Mouse (Mus musculus) bone marrow, adult 2 months (tissue): ENCODE data around the gene Hist1h4k. TPM values are rescaled to one million over a fixed set of nuclear protein-coding genes. Genes with fewer than 3 reads are reported as not detected.
A peak's percentile ranks its signal among the peaks of the same experiment; 100 is the strongest.
"Not testable (repeated sequence)": the region's sequence is repeated elsewhere in the genome, so short reads cannot be mapped to it uniquely, and the experiment has no call there.

ENCODE experiments used
- H3K27ac ChIP-seq: fragments of 200-500 bp; 2 replicates; pipeline ENCODE4 v1.5.1; 2012; ENCODE audit warnings: low read depth, mild to moderate bottlenecking, control low read depth, inconsistent platforms, low read length; ENCODE audit not compliant: control insufficient read depth, poor library complexity, insufficient read depth
- H3K4me1 ChIP-seq: fragments of 200-500 bp; 2 replicates; pipeline ENCODE4 v1.6.1; 2011; ENCODE audit warnings: low read length; ENCODE audit not compliant: control insufficient read depth, insufficient read depth
- H3K4me3 ChIP-seq: fragments of 200-500 bp; replicated peaks from 2 replicates; pipeline ENCODE3; 2011; ENCODE audit warnings: mild to moderate bottlenecking, low read depth, low read length, control low read depth; ENCODE audit not compliant: control insufficient read depth
- CTCF ChIP-seq: fragments of 200-500 bp; IDR thresholded peaks from 2 replicates; pipeline ENCODE4 v1.5.1; 2011; ENCODE audit warnings: low read length, control low read depth; ENCODE audit not compliant: control insufficient read depth, insufficient read depth
- POLR2A ChIP-seq: fragments of 200-500 bp; IDR thresholded peaks from 2 replicates; pipeline ENCODE4 v1.6.1; 2011; ENCODE audit warnings: low read depth, mild to moderate bottlenecking, control low read depth, low read length, borderline replicate concordance; ENCODE audit not compliant: control insufficient read depth
- WGBS: fragments of 180-500 bp; shearing (Covaris S2); methylation state at CpG from one replicate; pipeline ENCODE4 v1.1.7; 2018; 5-methylcytosine and 5-hydroxymethylcytosine counted together
- polyA plus RNA-seq: library from polyadenylated mRNA; stranded (reverse); fragments of >200 nt; gene quantifications from 2 replicates; pipeline ENCODE4 v1.2.4, GENCODE M21; 2011; ENCODE audit warnings: low replicate concordance; ENCODE audit not compliant: missing spikeins, insufficient read depth, insufficient read length

Gene Hist1h4k
- polyA plus RNA-seq = 358 and 477 TPM in 2 replicates

DNA sequence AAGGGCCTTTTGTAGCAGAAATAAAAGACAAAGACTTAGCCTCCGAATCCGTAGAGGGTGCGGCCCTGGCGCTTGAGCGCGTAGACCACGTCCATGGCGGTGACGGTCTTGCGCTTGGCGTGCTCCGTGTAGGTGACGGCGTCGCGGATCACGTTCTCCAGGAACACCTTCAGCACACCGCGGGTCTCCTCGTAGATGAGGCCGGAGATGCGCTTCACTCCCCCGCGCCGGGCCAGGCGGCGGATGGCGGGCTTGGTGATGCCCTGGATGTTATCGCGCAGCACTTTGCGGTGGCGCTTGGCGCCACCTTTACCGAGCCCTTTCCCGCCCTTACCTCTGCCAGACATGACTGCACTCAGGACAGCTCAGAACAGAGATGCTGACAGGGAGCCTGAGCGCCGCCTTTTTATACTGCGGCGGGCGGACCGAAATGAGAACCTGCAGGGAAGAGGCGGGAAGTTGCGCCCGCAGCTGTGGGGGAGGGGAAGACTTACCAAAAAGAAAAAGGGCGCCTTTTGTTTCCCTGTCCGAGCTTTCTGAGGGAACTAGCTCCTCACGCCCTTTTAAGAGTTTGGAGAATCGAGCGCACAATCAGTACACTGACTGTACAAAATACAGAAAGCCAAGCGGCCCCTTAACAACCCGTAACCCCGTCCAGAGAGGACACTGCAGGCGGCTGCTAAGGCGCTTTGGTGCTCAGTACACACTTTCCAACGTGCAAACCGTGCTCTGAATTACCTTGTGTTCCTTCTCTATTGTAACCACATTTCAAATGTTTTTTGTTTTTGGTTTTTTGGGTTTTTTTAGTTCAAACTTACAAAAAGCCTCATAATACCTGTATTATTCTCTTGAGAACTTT is at the start of gene Hist1h4k:
Gene Hist1h4k, minus strand, starts transcription at position 347 of the 859 bp plus-strand sequence.
- under 1% methylated on average over 50 of the region's 56 CpGs for WGBS
- peak; percentile 96 for TF ChIP-seq POLR2A
- H3K4me1 ChIP-seq = not testable (repeated sequence)

DNA sequence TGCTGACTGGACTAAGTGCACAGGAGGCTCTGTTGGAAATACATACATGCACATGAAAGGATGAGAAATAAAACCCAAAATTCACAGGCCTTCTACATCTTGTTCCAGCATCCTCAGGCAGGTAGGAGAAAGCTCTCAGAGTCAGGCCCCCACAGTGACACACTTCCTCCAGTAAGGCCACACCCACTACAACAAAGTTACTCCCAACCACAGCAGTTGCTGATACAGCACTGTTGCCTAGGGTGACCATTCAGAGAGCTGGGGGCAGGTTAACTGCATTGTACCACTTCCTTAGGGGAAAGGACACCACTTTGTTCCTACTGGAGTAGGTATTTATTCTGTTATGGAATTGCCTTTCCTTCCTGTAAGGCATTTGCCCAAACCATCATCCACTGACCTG is 46.9 kb upstream of the Hist1h4k start:
- not testable (repeated sequence) for H3K4me1 ChIP-seq, H3K4me3 ChIP-seq, H3K27ac ChIP-seq

More for the DNA sequence above, at the start of gene Hist1h4k:
- Histone ChIP-seq H3K4me3 (peak within 1 kb of the TSS; percentile 66), H3K27ac (peak within 1 kb of the TSS; percentile 94)

DNA sequence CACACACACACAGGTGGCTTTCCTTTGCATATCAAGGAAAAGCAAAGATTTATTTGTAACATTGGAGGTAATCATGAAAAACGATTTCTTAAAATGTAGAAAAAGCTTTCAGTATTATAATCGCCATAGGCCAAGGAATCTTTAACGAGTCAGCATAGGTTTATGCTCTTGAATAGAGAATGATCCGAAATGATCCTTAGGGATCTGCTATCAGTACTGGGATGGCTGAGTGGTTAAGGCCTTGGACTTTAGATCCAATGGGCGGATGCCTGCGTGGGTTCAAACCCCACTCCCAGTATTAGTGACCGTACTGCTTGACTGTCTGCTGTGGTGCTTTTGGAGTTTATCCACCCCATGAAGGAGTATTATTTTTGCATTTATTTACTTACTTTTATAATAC is 45.3 kb upstream of the Hist1h4k start:
- 90% methylated on average over 7 of the region's 7 CpGs for WGBS
- TF ChIP-seq CTCF = no peak
- no peak for TF ChIP-seq POLR2A
- H3K27ac ChIP-seq = no peak overlapping the region
- no peak overlapping the region for H3K4me3 ChIP-seq
- H3K4me1 ChIP-seq = no peaks in the 10 kb centered on the region

DNA sequence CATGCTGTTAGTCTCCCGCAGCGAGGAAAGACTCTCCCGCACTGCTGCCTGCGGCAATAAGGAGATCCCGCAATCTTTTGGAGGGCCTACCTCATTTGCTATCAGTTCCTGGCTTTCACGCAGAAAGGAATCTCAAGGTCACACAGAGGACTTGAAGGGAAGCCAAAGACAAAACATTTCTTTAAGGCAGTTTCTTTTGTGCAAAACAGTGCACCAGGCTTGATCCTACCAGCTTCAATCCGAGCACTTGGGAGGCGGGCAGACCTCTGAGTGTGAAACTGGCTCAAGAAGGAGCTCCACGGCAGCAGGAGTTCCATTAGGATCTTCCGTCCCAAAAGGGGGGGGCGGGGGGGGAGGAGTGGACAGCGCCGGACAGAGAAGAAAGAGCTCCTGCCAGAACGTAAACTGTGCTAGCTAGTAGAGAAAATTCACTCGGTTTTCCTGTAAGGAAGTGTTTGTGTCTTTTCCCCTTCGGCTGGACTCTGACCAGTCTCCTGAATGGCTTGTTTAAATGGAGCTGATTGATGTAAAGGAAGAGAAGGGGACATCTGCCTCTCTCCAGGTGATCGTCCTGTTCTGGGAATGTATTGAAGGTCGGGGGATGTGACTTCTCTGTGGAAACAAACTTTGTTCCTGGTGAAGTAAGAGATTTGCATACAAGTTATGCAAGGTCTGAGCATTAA is 40.4 kb upstream of the Hist1h4k start:
- TF ChIP-seq POLR2A (no peak), CTCF (no peak)
- WGBS = 48% methylated on average over 18 of the region's 18 CpGs
- Histone ChIP-seq H3K4me1 (no peaks in the 10 kb centered on the region; the same call in 1 of the 2 replicates), H3K27ac (no peak overlapping the region), H3K4me3 (no peak overlapping the region)

DNA sequence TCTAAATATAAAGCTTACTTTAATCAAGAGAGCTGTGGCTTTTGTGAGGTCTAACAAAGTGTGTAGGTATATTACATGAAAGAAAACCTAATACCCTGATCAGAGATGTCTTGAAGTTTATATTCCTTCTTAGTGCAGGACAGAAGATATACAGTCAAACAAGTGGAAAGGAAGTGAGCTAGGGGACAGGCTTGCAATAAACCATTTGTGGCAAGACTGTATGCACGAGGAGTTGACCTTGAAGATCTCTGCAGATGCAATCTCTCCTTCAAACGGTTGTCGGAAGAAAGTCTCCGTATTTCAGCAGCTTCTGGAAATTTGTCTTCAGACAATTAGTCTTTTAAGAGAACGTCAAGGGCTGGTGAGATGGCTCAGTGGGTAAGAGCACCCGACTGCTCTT is 39.6 kb upstream of the Hist1h4k start:
- TF ChIP-seq CTCF = no peak
- TF ChIP-seq POLR2A = no peak
- Histone ChIP-seq H3K27ac (no peak overlapping the region), H3K4me3 (no peak overlapping the region), H3K4me1 (no peaks in the 10 kb centered on the region; the same call in 1 of the 2 replicates)
- 55% methylated on average over 6 of the region's 6 CpGs for WGBS

DNA sequence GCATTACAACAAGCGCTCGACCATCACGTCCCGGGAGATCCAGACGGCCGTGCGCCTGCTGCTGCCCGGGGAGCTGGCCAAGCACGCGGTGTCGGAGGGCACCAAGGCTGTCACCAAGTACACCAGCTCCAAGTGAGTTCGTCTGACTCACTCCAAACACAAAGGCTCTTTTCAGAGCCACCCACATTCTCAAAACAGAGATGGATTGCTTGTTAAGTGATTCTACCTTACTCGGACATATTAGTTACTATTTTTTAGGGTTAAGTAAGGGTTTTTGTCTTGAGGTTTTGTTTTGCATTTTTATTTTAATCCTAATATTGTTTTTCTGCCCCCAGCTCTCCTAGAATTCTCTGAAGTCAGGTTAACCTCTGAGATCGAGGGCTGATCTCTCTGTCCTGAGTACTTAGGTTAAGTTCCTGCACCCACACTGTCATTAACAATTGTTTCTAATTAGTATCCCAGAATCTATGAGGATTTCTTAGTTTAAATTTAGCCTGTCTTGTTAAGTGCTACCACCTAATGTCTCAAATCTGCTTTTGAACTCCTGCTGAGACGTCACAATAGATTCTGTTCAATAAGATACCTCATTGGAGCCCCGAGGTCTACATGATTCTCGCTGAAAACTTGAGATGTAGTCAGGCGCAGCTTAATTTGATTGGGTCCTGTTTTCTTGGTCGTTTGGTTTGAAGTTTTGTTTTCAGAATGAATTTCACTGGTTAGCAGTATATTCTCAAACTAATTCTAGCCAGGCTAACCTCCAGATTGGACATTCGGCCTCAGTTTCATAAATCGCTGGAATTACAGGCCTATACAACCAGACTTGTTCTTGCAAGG is 37.7 kb upstream of the Hist1h4k start:
- TF ChIP-seq CTCF (no peak), POLR2A (peak; percentile 1; the same call in 1 of the 2 replicates)
- H3K4me3 ChIP-seq = peak overlapping the region; percentile 44
- peaks cover 3% of the 10 kb centered on the region; the same call in 1 of the 2 replicates for H3K4me1 ChIP-seq
- 32% methylated on average over 17 of the region's 21 CpGs for WGBS
- H3K27ac ChIP-seq = peak overlapping the region; percentile 80

DNA sequence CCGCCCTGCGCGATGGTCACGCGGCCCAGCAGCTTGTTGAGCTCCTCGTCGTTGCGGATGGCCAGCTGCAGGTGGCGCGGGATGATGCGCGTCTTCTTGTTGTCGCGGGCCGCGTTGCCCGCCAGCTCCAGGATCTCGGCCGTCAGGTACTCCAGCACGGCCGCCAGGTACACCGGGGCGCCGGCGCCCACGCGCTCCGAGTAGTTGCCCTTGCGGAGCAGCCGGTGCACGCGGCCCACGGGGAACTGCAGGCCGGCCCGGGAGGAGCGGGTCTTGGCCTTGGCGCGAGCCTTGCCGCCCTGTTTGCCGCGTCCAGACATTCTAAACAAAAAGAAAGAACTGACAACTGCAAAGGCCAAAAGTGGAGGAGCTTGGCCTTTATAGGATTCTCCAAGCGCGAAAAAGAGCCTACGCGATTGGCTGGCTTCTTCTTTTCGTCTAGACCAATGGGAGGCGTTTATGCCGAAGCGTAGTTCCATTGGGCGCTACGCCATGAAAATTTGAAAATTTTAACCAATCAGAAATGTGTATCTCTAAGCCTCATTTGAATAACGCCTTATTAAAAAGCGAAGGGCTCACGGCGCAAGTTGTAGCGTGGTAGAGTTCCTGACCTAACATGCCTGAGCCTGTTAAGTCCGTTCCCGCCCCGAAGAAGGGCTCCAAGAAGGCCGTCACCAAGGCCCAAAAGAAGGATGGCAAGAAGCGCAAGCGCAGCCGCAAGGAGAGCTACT is 36.8 kb upstream of the Hist1h4k start, which contains the start of the genes Hist1h2an and Hist1h2bp:
Gene Hist1h2an, minus strand, starts transcription at position 320 of the 731 bp plus-strand sequence.
Gene Hist1h2bp, plus strand, starts transcription at position 563 of the 731 bp plus-strand sequence.
- not testable (repeated sequence) for H3K4me1 ChIP-seq
- Histone ChIP-seq H3K4me3 (peak within 1 kb of the TSS; percentile 63), H3K27ac (peak within 1 kb of the TSS; percentile 96)
- WGBS = under 1% methylated on average over 40 of the region's 63 CpGs
- peak; percentile 95 for TF ChIP-seq POLR2A
